Mouse (Mus musculus): Measurements from ENCODE around the gene Ptger4. TPM values are rescaled to one million over a fixed set of nuclear protein-coding genes. Genes with fewer than 3 reads are reported as not detected.

Gene Ptger4
- polyA plus RNA-seq (2012; ENCODE audit: low replicate concordance), result 7.2 and 12.4 TPM in 2 replicates

DNA sequence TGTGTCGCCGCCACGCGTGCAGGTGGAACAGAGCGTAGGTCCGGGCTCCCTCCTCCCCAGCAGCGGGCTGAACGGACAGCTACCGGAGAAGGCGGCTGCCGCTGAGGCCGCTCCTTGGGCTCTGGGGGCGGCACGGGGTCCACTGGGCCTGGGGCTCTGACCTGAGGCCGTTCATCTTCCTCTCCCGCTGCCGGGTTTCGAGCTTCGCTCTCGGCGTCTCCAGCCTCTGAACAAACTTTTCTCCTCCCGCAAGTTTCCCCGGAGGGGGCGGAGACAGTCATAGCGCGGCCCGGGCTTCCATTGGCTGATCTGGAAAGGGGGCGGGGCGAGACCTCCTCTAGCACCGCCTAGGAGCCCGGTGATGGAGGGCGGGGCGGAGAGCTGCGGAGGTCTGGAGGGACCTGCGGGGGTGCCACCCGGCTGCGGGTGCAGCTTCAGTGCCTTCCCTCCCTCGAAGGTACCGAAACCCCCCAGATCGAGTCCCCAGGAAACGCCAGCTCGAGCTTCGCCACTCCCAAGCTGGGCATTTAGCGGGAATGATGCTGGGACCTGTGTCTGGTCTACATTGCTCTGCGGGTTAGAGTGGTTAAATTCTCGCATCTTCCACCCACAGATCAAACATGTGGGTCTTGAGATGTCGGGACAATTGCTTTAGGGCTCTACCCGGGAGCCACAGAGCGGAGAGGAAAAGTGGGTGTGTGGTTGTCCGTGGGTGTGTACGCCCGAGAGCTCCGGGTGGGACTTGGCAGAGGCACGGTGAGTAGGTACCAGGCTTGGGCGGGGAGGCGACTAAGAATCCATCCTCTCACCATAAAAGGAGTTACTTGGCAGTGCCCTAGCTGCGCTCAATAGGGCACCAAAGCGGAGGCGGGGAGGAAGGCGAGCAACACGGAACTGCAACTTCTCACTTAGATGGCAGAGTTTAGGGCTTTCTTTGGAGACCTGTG is at the start of gene Ptger4:
Gene Ptger4, minus strand, starts transcription at position 229 of the 947 bp plus-strand sequence.

DNA sequence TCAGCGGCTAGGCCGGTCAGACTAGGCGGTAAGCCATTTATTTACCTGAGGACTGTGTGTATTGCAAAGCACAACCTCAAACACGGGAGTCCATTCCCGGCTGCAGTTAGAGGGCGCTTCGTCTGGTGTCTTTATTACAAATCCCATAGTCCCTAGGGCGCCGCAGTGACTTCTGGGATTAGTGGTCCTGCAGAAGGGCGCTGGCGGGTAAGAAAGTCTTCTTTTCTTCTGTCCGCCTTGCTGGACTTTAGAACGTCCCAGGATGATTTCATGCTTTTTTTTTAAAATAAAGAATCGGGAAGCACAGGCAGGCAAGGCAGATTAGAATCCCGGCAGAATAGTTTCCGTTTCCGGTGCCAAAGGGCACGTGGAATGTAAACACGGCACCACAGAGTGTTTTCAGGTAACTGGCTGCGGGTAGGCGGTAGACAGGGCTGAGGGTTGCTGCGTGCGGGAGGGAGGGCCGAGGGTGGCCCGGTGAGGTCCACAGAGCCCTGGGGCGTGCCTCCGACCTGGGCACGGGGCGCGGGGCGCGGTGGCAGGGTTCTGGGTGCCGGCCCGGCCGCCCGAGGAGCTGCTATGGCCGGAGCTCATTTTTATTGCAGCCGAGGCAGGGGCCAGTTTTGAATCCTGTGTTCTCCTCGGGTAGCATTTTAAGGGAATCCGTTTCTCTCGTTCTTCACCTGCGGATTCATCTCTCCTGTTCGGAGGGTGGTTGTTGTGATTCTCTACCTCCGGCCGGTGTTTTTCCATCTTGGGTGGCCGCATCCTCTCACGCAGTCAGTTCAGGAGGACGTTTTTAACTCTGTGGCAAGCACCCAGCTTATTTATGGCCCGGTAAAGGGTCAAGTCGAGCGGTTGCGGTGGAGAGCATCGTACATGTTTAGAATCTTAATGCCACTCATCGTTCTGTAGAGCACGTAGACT is 58.4 kb downstream of the Ptger4 start, which contains the start of gene Ttc33:
Gene Ttc33, plus strand, starts transcription at position 160 of the 927 bp plus-strand sequence.

Other genes with a start within 250 kb of the Ptger4 start
- gene C7, start 180.4 kb downstream of the Ptger4 start, polyA plus RNA-seq (2012; ENCODE audit: low replicate concordance), result not detected in 2 replicates
- 0.75 and 3.1 TPM in 2 replicates for gene Card6, start 135.6 kb downstream of the Ptger4 start, polyA plus RNA-seq (2012; ENCODE audit: low replicate concordance)
- 30.0 and 38.4 TPM in 2 replicates for gene Rpl37, start 127.5 kb downstream of the Ptger4 start, polyA plus RNA-seq (2012; ENCODE audit: low replicate concordance)
- 1.8 and 4.1 TPM in 2 replicates for gene Prkaa1, start 100.3 kb downstream of the Ptger4 start, polyA plus RNA-seq (2012; ENCODE audit: low replicate concordance)
- gene Ttc33, start 58.7 kb downstream of the Ptger4 start, polyA plus RNA-seq (2012; ENCODE audit: low replicate concordance), result 2.3 and 13.4 TPM in 2 replicates